Mouse (Mus musculus) kidney, postnatal 0 days (tissue): ENCODE results near the gene Cacul1. TPM values are rescaled to one million over a fixed set of nuclear protein-coding genes. Genes with fewer than 3 reads are reported as not detected.

Source experiments
- ATAC-seq: fragments of 200-750 bp; cut with Nextera tagmentation; replicated peaks from 2 replicates; pipeline ENCODE4 v1.8.0; 2017; ENCODE audit warnings: low read depth, moderate number of reproducible peaks, moderate TSS enrichment, moderate library complexity; ENCODE audit not compliant: low FRiP score
- DNase-seq: peaks from one replicate; pipeline ENCODE4 v3.0.0-alpha.2; 2016; ENCODE audit warnings: low spot score
- H3K27ac ChIP-seq: fragments of 300-500 bp; sonication (generic); 2 replicates; pipeline ENCODE4 v1.5.1; 2014; ENCODE audit warnings: mild to moderate bottlenecking
- H3K27me3 ChIP-seq: fragments of 300-500 bp; sonication (generic); 2 replicates; pipeline ENCODE4 v1.6.1; 2014; ENCODE audit warnings: low read length, mixed read lengths; ENCODE audit not compliant: insufficient read depth
- H3K36me3 ChIP-seq: fragments of 300-500 bp; sonication (generic); 2 replicates; pipeline ENCODE4 v1.6.1; 2014; ENCODE audit warnings: low read length, mixed read lengths; ENCODE audit not compliant: insufficient read depth
- H3K4me1 ChIP-seq: fragments of 300-500 bp; sonication (generic); replicated peaks from 2 replicates; pipeline ENCODE4 v1.6.1; 2014; ENCODE audit warnings: antibody characterized with exemption, low read length, mixed read lengths; ENCODE audit not compliant: insufficient read depth
- H3K4me2 ChIP-seq: fragments of 300-500 bp; sonication (generic); 2 replicates; pipeline ENCODE4 v1.6.1; 2014; ENCODE audit warnings: mild to moderate bottlenecking, low read length, moderate library complexity, mixed read lengths
- H3K4me3 ChIP-seq: fragments of 300-500 bp; sonication (generic); replicated peaks from 2 replicates; pipeline ENCODE4 v1.5.1; 2014; ENCODE audit warnings: low read depth, low read length
- H3K9ac ChIP-seq: fragments of 300-500 bp; sonication (generic); 2 replicates; pipeline ENCODE4 v1.6.1; 2014; ENCODE audit warnings: low read depth, low read length
- H3K9me3 ChIP-seq: fragments of 300-500 bp; sonication (generic); replicated peaks from 2 replicates; pipeline ENCODE4 v1.6.1; 2016; ENCODE audit warnings: low read length, inconsistent platforms, mixed read lengths
- CTCF ChIP-seq: IDR thresholded peaks from 2 replicates; pipeline ENCODE4 v1.5.1; 2016; ENCODE audit warnings: antibody characterized with exemption, low read depth, mild to moderate bottlenecking, moderate library complexity
- WGBS: fragments of 180-500 bp; shearing (Covaris S2); extraction: QIAGEN DNeasy Blood & Tissue Kit; methylation state at CpG from one replicate; pipeline ENCODE4 v1.1.7; 2014; 5-methylcytosine and 5-hydroxymethylcytosine counted together
- polyA plus RNA-seq: library from polyadenylated mRNA; unstranded; fragments of >200 nt; fragmentation: Nextera tagmentation; extraction: Ambion mirVana; gene quantifications from 2 replicates; pipeline ENCODE4 v1.2.1, GENCODE M21; 2015

Cacul1 gene
- polyA plus RNA-seq, 1 experiment from 2014 or later: 20.0 TPM

DNA sequence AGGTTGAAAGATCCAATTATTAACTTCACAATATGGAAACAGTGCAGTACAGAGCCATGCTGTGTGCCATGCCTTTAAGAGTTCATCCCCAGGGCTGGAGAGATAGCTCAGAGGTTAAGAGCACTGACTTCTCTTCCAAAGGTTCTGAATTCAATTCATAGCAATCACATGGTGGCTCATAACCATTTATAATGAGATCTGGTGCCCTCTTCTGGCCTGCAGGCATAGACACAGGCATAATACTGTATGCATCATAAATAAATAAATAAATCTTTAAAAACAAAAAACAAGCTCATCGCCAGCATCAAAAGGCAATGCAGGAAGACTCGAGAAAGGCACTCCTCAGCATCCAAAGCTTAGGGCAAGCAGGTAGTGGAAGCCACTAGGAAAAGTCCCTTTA, 37.5 kb downstream of the Cacul1 start:
- no peak overlapping the region for H3K4me2 ChIP-seq
- no peak overlapping the region for H3K4me3 ChIP-seq
- peaks cover 8% of the 10 kb centered on the region; the same call in 1 of the 2 replicates for H3K36me3 ChIP-seq
- no peak overlapping the region for H3K27ac ChIP-seq
- no peaks in the 10 kb centered on the region for H3K9me3 ChIP-seq
- WGBS: 86% methylated on average over 2 of the region's 2 CpGs
- ATAC-seq: no peak
- no peaks in the 10 kb centered on the region for H3K27me3 ChIP-seq
- no peaks in the 10 kb centered on the region for H3K4me1 ChIP-seq
- TF ChIP-seq CTCF: peak; percentile 59
- DNase-seq: peak; percentile 32
- no peak overlapping the region for H3K9ac ChIP-seq

- no peak overlapping the region for H3K9ac ChIP-seq
- H3K36me3 ChIP-seq: peaks cover 3% of the 10 kb centered on the region; the same call in 1 of the 2 replicates
- H3K4me2 ChIP-seq: no peak overlapping the region
- H3K27ac ChIP-seq: no peak overlapping the region
- no peak for ATAC-seq
- DNase-seq: no peak
- H3K4me3 ChIP-seq: no peak overlapping the region
- WGBS: 81% methylated on average over 2 of the region's 2 CpGs
- no peak for TF ChIP-seq CTCF
- H3K27me3 ChIP-seq: no peaks in the 10 kb centered on the region
- H3K9me3 ChIP-seq: no peaks in the 10 kb centered on the region
- no peaks in the 10 kb centered on the region for H3K4me1 ChIP-seq
These were observed 48.9 kb downstream of the Cacul1 start for GRCm38 (mm10) chr19:60531897-60532296.

GRCm38 (mm10) chr19:60530171-60530570, 50.7 kb downstream of the Cacul1 start:
- DNase-seq (no peak), ATAC-seq (no peak)
- Histone ChIP-seq H3K36me3 (peaks cover 4% of the 10 kb centered on the region; the same call in 1 of the 2 replicates), H3K27ac (no peak overlapping the region), H3K4me3 (no peak overlapping the region), H3K27me3 (no peaks in the 10 kb centered on the region), H3K9ac (no peak overlapping the region), H3K9me3 (no peaks in the 10 kb centered on the region), H3K4me2 (no peak overlapping the region), H3K4me1 (no peaks in the 10 kb centered on the region)
- no peak for TF ChIP-seq CTCF
- 90% methylated on average over 1 of the region's 1 CpGs for WGBS

- Histone ChIP-seq H3K27ac (no peak overlapping the region), H3K4me1 (no peaks in the 10 kb centered on the region), H3K36me3 (peaks cover 6% of the 10 kb centered on the region; the same call in 1 of the 2 replicates), H3K4me3 (no peak overlapping the region), H3K27me3 (no peaks in the 10 kb centered on the region), H3K9me3 (no peaks in the 10 kb centered on the region), H3K4me2 (no peak overlapping the region), H3K9ac (no peak overlapping the region)
- TF ChIP-seq CTCF: no peak
- 95% methylated on average over 1 of the region's 1 CpGs for WGBS
- ATAC-seq: no peak
- DNase-seq: no peak
These were observed 51.5 kb downstream of the Cacul1 start for GRCm38 (mm10) chr19:60529302-60529701.

GRCm38 (mm10) chr19:60528602-60529001, 52.2 kb downstream of the Cacul1 start:
- WGBS: 89% methylated on average over 3 of the region's 3 CpGs
- Histone ChIP-seq H3K27me3 (no peaks in the 10 kb centered on the region), H3K4me3 (no peak overlapping the region), H3K9me3 (no peaks in the 10 kb centered on the region), H3K27ac (no peak overlapping the region), H3K9ac (no peak overlapping the region), H3K4me1 (no peaks in the 10 kb centered on the region), H3K36me3 (peaks cover 3% of the 10 kb centered on the region; the same call in 1 of the 2 replicates), H3K4me2 (no peak overlapping the region)
- DNase-seq (no peak), ATAC-seq (no peak)
- TF ChIP-seq CTCF: no peak

GRCm38 (mm10) chr19:60526876-60527275, 53.9 kb downstream of the Cacul1 start:
- H3K4me1 ChIP-seq: no peaks in the 10 kb centered on the region
- H3K27me3 ChIP-seq: no peaks in the 10 kb centered on the region
- H3K4me3 ChIP-seq: no peak overlapping the region
- H3K9ac ChIP-seq: no peak overlapping the region
- no peak overlapping the region for H3K27ac ChIP-seq
- DNase-seq: no peak
- H3K36me3 ChIP-seq: peaks cover 3% of the 10 kb centered on the region; the same call in 1 of the 2 replicates
- no peaks in the 10 kb centered on the region for H3K9me3 ChIP-seq
- WGBS: 93% methylated on average over 4 of the region's 4 CpGs
- ATAC-seq: no peak
- TF ChIP-seq CTCF: no peak
- no peak overlapping the region for H3K4me2 ChIP-seq

DNA sequence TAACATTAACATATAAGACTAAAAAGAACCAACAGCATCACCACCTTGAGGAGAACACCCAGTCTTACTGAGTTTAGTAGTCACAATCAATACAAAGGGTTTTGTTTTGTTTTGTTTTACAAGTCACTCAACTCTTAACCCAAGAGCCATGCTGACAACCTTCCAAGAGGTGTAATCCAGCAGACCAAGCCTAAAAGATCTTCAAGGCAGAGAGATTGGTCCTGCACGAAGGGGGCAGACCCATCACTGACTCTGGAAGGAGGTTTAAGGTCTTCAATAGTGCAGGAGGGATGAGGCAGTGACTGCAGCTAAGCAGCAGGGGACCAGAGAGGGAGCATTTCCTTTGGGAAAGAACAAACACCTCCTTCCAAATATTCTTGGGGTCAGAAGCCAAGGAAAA, 55.7 kb downstream of the Cacul1 start:
- no peak for TF ChIP-seq CTCF
- H3K4me1 ChIP-seq: no peaks in the 10 kb centered on the region
- 0 out of 2 replicates have a peak, but pooled peaks cover 3% of the 10 kb centered on the region for H3K36me3 ChIP-seq
- no peak overlapping the region for H3K4me3 ChIP-seq
- H3K9ac ChIP-seq: no peak overlapping the region
- H3K27ac ChIP-seq: no peak overlapping the region
- ATAC-seq (no peak), DNase-seq (no peak)
- H3K9me3 ChIP-seq: no peaks in the 10 kb centered on the region
- no peaks in the 10 kb centered on the region for H3K27me3 ChIP-seq
- no peak overlapping the region for H3K4me2 ChIP-seq
- 80% methylated on average over 1 of the region's 1 CpGs for WGBS
